Mouse (Mus musculus) intestine, postnatal 0 days (tissue): ENCODE data around the gene Polm. TPM values are rescaled to one million over a fixed set of nuclear protein-coding genes. Genes with fewer than 3 reads are reported as not detected.

Experiments used
- ATAC-seq: fragments of 200-750 bp; cut with Nextera tagmentation; 2 replicates; pipeline ENCODE4 v1.8.0; 2017; ENCODE audit warnings: mild to moderate bottlenecking, moderate TSS enrichment, moderate library complexity
- H3K27ac ChIP-seq: fragments of 300-500 bp; sonication (generic); 2 replicates; pipeline ENCODE4 v1.5.1; 2014; ENCODE audit warnings: mild to moderate bottlenecking, low read depth, low read length, moderate library complexity
- H3K27me3 ChIP-seq: fragments of 300-500 bp; sonication (generic); replicated peaks from 2 replicates; pipeline ENCODE4 v1.6.1; 2014; ENCODE audit warnings: low read length, mixed read lengths; ENCODE audit not compliant: control insufficient read depth, insufficient read depth
- H3K36me3 ChIP-seq: fragments of 300-500 bp; sonication (generic); 2 replicates; pipeline ENCODE4 v1.6.1; 2014; ENCODE audit warnings: mild to moderate bottlenecking, moderate library complexity; ENCODE audit not compliant: control insufficient read depth, insufficient read depth
- H3K4me1 ChIP-seq: fragments of 300-500 bp; sonication (generic); replicated peaks from 2 replicates; pipeline ENCODE4 v1.6.1; 2014; ENCODE audit warnings: antibody characterized with exemption, low read length, mixed read lengths; ENCODE audit not compliant: control insufficient read depth, insufficient read depth
- H3K4me2 ChIP-seq: fragments of 300-500 bp; sonication (generic); replicated peaks from 2 replicates; pipeline ENCODE4 v1.6.1; 2014; ENCODE audit warnings: low read depth, mild to moderate bottlenecking, moderate library complexity
- H3K4me3 ChIP-seq: fragments of 300-500 bp; sonication (generic); 2 replicates; pipeline ENCODE4 v1.5.1; 2014; ENCODE audit warnings: low read depth, low read length
- H3K9ac ChIP-seq: fragments of 300-500 bp; sonication (generic); 2 replicates; pipeline ENCODE4 v1.6.1; 2014; ENCODE audit warnings: mild to moderate bottlenecking, low read depth, low read length
- H3K9me3 ChIP-seq: fragments of 300-500 bp; sonication (generic); 2 replicates; pipeline ENCODE4 v1.6.1; 2016; ENCODE audit warnings: mixed run types; ENCODE audit not compliant: control insufficient read depth
- CTCF ChIP-seq: sonication (generic); IDR thresholded peaks from 2 replicates; pipeline ENCODE4 v1.5.1; 2016; ENCODE audit warnings: low read depth, mild to moderate bottlenecking, control low read depth, antibody characterized with exemption, moderate library complexity
- WGBS: fragments of 180-500 bp; shearing (Covaris S2); extraction: QIAGEN DNeasy Blood & Tissue Kit; methylation state at CpG from one replicate; pipeline ENCODE4 v1.1.7; 2014; 5-methylcytosine and 5-hydroxymethylcytosine counted together
- polyA plus RNA-seq: library from polyadenylated mRNA; unstranded; fragments of >200 nt; fragmentation: Nextera tagmentation; extraction: Ambion mirVana; gene quantifications from 2 replicates; pipeline ENCODE4 v1.2.1, GENCODE M21; 2015

Polm gene
- polyA plus RNA-seq, 1 experiment from 2014 or later: 9.0 TPM

GRCm38 (mm10) chr11:5840346-5840745 is 2.5 kb upstream of the Polm start:
- Histone ChIP-seq H3K4me1 (peaks cover 7% of the 10 kb centered on the region; the same call in 1 of the 2 replicates), H3K9me3 (no peaks in the 10 kb centered on the region), H3K27ac (no peak overlapping the region), H3K9ac (no peak overlapping the region), H3K4me2 (no peak overlapping the region), H3K36me3 (peaks cover 4% of the 10 kb centered on the region; the same call in 1 of the 2 replicates), H3K27me3 (no peaks in the 10 kb centered on the region), H3K4me3 (no peak overlapping the region)
- ATAC-seq: no peak
- 89% methylated on average over 7 of the region's 7 CpGs for WGBS
- no peak for TF ChIP-seq CTCF

- peak; percentile 72 for TF ChIP-seq CTCF
- 53% methylated on average over 1 of the region's 1 CpGs for WGBS
- Histone ChIP-seq H3K27ac (no peak overlapping the region), H3K4me1 (peaks cover 7% of the 10 kb centered on the region; the same call in 1 of the 2 replicates), H3K4me3 (no peak overlapping the region), H3K9ac (no peak overlapping the region; the same call in 1 of the 2 replicates), H3K9me3 (no peaks in the 10 kb centered on the region), H3K36me3 (peaks cover 44% of the 10 kb centered on the region), H3K4me2 (no peak overlapping the region), H3K27me3 (no peaks in the 10 kb centered on the region)
- ATAC-seq: 0 out of 2 replicates have a peak, but pooled peaks have one; percentile 23
These were observed 1.7 kb downstream of the Polm start for GRCm38 (mm10) chr11:5836126-5836525.

GRCm38 (mm10) chr11:5835057-5835456 is 2.8 kb downstream of the Polm start:
- TF ChIP-seq CTCF: no peak
- 91% methylated on average over 7 of the region's 7 CpGs for WGBS
- H3K27me3 ChIP-seq: no peaks in the 10 kb centered on the region
- H3K9me3 ChIP-seq: no peaks in the 10 kb centered on the region
- no peak overlapping the region for H3K27ac ChIP-seq
- no peak for ATAC-seq
- no peak overlapping the region for H3K4me2 ChIP-seq
- H3K36me3 ChIP-seq: peaks cover 52% of the 10 kb centered on the region
- no peak overlapping the region for H3K4me3 ChIP-seq
- peaks cover 7% of the 10 kb centered on the region; the same call in 1 of the 2 replicates for H3K4me1 ChIP-seq
- no peak overlapping the region for H3K9ac ChIP-seq

GRCm38 (mm10) chr11:5834506-5834905 is 3.3 kb downstream of the Polm start:
- H3K27ac ChIP-seq: no peak overlapping the region
- peaks cover 7% of the 10 kb centered on the region; the same call in 1 of the 2 replicates for H3K4me1 ChIP-seq
- WGBS: 90% methylated on average over 9 of the region's 9 CpGs
- H3K4me2 ChIP-seq: no peak overlapping the region
- peaks cover 56% of the 10 kb centered on the region for H3K36me3 ChIP-seq
- no peak overlapping the region for H3K9ac ChIP-seq
- ATAC-seq: no peak
- H3K27me3 ChIP-seq: no peaks in the 10 kb centered on the region
- H3K4me3 ChIP-seq: no peak overlapping the region
- H3K9me3 ChIP-seq: no peaks in the 10 kb centered on the region
- no peak for TF ChIP-seq CTCF

GRCm38 (mm10) chr11:5829327-5829726 is 8.5 kb downstream of the Polm start:
- Histone ChIP-seq H3K36me3 (peaks cover 62% of the 10 kb centered on the region), H3K9me3 (no peaks in the 10 kb centered on the region), H3K27ac (no peak overlapping the region), H3K4me1 (no peaks in the 10 kb centered on the region), H3K4me3 (no peak overlapping the region), H3K9ac (no peak overlapping the region), H3K27me3 (no peaks in the 10 kb centered on the region), H3K4me2 (no peak overlapping the region)
- 84% methylated on average over 12 of the region's 12 CpGs for WGBS
- TF ChIP-seq CTCF: no peak
- ATAC-seq: no peak

- 85% methylated on average over 11 of the region's 11 CpGs for whole genome bisulfite sequencing
- no peaks in the 10 kb centered on the region for H3K4me1 ChIP-seq
- H3K4me2 ChIP-seq: no peak overlapping the region
- no peak overlapping the region for H3K27ac ChIP-seq
- no peak for ATAC-seq
- H3K9ac ChIP-seq: no peak overlapping the region
- peaks cover 57% of the 10 kb centered on the region for H3K36me3 ChIP-seq
- no peaks in the 10 kb centered on the region for H3K27me3 ChIP-seq
- no peak overlapping the region for H3K4me3 ChIP-seq
- H3K9me3 ChIP-seq: no peaks in the 10 kb centered on the region
- no peak for TF ChIP-seq CTCF
These were observed 9.2 kb downstream of the Polm start for GRCm38 (mm10) chr11:5828509-5829191.
